Mouse (Mus musculus): Measurements from ENCODE around the gene 9230112D13Rik.

GRCm38 (mm10) chr14:34486169-34486568 is 36.4 kb downstream of the 9230112D13Rik start:
- TF ChIP-seq POLR2A (IDR thresholded peaks at IDR 0.05; ENCODE audit: extremely low read depth, insufficient read depth, low read length): no peak
- peak; percentile 12; the same call in 1 of the 2 replicates for TF ChIP-seq CTCF (IDR thresholded peaks at IDR 0.05; ENCODE audit: extremely low read depth, insufficient read depth, low read length)
